Mouse (Mus musculus) forebrain, embryonic 11.5 days (tissue): ENCODE measurements around the gene Hils1. TPM values are rescaled to one million over a fixed set of nuclear protein-coding genes. Genes with fewer than 3 reads are reported as not detected.
A peak's percentile ranks its signal among the peaks of the same experiment; 100 is the strongest.
"Not testable (repeated sequence)": the region's sequence is repeated elsewhere in the genome, so short reads cannot be mapped to it uniquely, and the experiment has no call there.

ENCODE experiments used
- ATAC-seq: fragments of 200-750 bp; cut with Nextera tagmentation; replicated peaks from 2 replicates; pipeline ENCODE4 v1.8.0; 2017; ENCODE audit warnings: moderate TSS enrichment; ENCODE audit not compliant: low FRiP score
- DNase-seq: peaks from one replicate; pipeline ENCODE4 v3.0.0-alpha.2; 2017; ENCODE audit warnings: low spot score
- H3K27ac ChIP-seq: fragments of 300-500 bp; sonication (generic); 2 replicates; pipeline ENCODE4 v1.5.1; 2014; ENCODE audit warnings: low read depth, low read length
- H3K27me3 ChIP-seq: fragments of 300-500 bp; sonication (generic); 2 replicates; pipeline ENCODE4 v1.6.1; 2014; ENCODE audit warnings: mild to moderate bottlenecking, low read length, mixed read lengths; ENCODE audit not compliant: control insufficient read depth, insufficient read depth
- H3K36me3 ChIP-seq: fragments of 300-500 bp; sonication (generic); 2 replicates; pipeline ENCODE4 v1.6.1; 2014; ENCODE audit warnings: mild to moderate bottlenecking, low read length, moderate library complexity, mixed read lengths; ENCODE audit not compliant: control insufficient read depth, insufficient read depth
- H3K4me1 ChIP-seq: fragments of 300-500 bp; sonication (generic); replicated peaks from 2 replicates; pipeline ENCODE4 v1.6.1; 2014; ENCODE audit warnings: low read length, mixed read lengths; ENCODE audit not compliant: control insufficient read depth, insufficient read depth
- H3K4me2 ChIP-seq: fragments of 300-500 bp; sonication (generic); 2 replicates; pipeline ENCODE4 v1.6.1; 2014; ENCODE audit warnings: low read depth, mild to moderate bottlenecking, low read length, moderate library complexity, mixed read lengths; ENCODE audit not compliant: severe bottlenecking
- H3K4me3 ChIP-seq: fragments of 300-500 bp; sonication (generic); 2 replicates; pipeline ENCODE4 v1.5.1; 2014; ENCODE audit warnings: low read depth, low read length
- H3K9ac ChIP-seq: fragments of 300-500 bp; sonication (generic); 2 replicates; pipeline ENCODE4 v1.6.1; 2014; ENCODE audit warnings: low read length
- H3K9me3 ChIP-seq: fragments of 300-500 bp; sonication (generic); 2 replicates; pipeline ENCODE4 v1.6.1; 2016; ENCODE audit warnings: low read length, mixed read lengths; ENCODE audit not compliant: control insufficient read depth
- WGBS: fragments of 180-500 bp; shearing (Covaris S2); extraction: QIAGEN DNeasy Blood & Tissue Kit; methylation state at CpG from one replicate; pipeline ENCODE4 v1.1.7; 2014; 5-methylcytosine and 5-hydroxymethylcytosine counted together
- polyA plus RNA-seq: library from polyadenylated mRNA; unstranded; fragments of >200 nt; fragmentation: Nextera tagmentation; extraction: Ambion mirVana; gene quantifications from 2 replicates; pipeline ENCODE4 v1.2.1, GENCODE M21; 2014

The Hils1 gene
- polyA plus RNA-seq, 1 experiment from 2014 or later: not detected

DNA sequence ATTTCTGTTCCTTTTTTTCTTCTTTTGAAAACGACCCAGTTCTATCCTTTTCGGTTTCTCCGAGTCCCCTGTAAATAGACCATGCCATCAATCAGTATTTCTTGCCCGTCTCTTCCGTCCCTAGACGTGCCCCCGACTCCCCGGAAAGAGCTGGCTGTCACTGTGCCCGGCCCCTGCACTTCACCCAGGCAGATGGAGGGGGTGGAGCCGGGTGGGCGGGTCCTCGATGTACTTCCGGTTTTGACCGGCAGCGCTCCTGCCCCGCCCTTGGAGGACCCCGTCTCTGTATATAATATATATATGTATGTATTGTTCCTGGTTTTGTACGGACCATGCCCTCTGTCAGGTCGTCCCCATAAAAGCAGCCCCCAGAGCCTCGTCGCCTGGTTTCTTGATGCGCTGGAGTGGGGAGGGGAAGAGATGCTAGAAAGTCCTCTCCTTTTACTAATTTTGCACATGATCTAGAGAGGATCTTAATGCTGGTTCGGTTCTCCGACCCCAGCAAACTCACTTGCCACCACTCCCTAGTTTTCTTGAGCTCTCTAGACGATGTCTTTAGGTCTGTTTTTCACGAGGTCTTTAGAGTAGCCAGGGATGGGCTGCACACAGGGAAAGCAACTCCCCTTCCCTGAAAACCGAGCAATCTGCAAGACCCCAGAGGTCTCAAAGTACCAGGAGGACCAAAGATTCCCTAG lies 39.3 kb downstream of the Hils1 start:
- H3K4me3 ChIP-seq: peak overlapping the region; percentile 36
- DNase-seq (peak; percentile 92), ATAC-seq (peak; percentile 65)
- WGBS: 2% methylated on average over 27 of the region's 27 CpGs
- no peaks in the 10 kb centered on the region for H3K9me3 ChIP-seq
- H3K27me3 ChIP-seq: no peaks in the 10 kb centered on the region
- peaks cover 13% of the 10 kb centered on the region; the same call in 1 of the 2 replicates for H3K36me3 ChIP-seq
- H3K9ac ChIP-seq: peak overlapping the region; percentile 65
- H3K4me2 ChIP-seq: peak overlapping the region; percentile 85
- H3K4me1 ChIP-seq: peaks cover 16% of the 10 kb centered on the region
- H3K27ac ChIP-seq: peak overlapping the region; percentile 12; the same call in 1 of the 2 replicates

DNA sequence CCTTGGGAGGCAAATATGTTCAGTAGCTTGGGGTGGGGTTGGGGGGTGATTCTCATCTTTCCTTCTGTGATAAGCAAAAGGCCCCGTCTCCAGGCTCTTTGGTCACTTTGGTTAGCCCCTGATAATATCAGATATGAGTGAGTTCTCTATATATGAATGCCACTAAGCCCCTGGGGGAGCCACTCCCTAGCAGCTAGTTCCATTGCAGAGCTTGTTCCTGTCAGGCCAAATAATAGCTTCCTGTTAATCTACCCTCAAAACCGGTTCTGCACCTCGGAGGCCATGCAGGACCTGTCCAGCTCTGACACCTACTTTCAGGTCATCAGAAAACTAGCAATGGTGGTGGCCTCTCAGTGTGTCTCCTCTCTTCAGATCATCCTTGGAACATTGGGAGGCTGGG lies 40.0 kb downstream of the Hils1 start:
- Histone ChIP-seq H3K4me1 (peaks cover 19% of the 10 kb centered on the region), H3K36me3 (peaks cover 9% of the 10 kb centered on the region; the same call in 1 of the 2 replicates), H3K9me3 (no peaks in the 10 kb centered on the region), H3K9ac (no peak overlapping the region), H3K4me2 (peak overlapping the region; percentile 85; the same call in 1 of the 2 replicates), H3K27ac (no peak overlapping the region; the same call in 1 of the 2 replicates), H3K4me3 (no peak overlapping the region), H3K27me3 (no peaks in the 10 kb centered on the region)
- 80% methylated on average over 3 of the region's 3 CpGs for WGBS
- no peak for DNase-seq
- no peak for ATAC-seq

DNA sequence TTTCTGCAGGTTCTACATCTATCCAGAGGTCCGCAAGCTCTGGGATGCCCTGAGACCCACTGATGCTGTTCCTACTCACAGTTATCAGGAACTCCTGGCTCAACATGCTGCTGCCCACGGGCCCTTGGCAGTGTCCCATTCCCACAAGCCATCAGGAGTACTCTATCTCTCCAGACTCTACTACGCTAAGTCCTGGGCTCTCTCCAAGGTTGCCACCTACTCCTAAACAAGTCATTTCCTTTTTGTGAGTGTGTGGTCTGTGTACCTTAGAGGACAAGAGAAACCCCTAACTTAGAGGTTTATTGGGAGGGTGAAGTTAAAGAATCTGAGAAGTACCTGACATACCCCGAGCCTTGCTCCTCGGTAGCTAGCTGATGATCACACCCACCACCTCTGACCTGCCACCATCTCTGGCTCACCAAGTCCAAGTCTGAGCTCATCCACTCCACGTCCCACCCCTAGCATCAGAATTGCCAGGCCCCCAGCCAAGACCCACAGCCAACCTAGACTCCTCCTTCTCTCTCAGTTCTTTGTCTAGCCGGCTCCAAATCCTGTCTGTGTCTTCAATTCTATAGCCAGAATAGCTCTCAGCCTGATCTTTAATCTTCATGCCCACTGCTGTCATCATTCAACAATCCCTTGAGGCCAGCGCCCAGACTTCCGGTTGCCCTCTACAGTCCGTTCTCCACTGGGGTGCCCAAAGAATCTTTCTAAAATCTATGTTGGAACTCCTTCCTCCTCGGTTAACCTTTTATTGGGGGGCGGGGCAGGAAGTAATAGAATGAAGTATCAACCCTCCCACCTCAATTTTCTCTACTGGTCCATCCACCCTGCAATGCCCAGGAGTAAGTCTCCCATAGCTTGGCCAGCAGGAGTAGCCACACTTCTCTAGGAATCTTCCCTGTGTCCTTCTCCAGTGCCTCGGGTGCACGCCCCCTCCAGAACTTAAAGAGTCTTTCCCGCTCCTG lies 41.6 kb downstream of the Hils1 start:
- H3K9ac ChIP-seq: peak overlapping the region; percentile 98
- H3K36me3 ChIP-seq: peaks cover 2% of the 10 kb centered on the region; the same call in 1 of the 2 replicates
- ATAC-seq (peak; percentile 43), DNase-seq (no peak)
- H3K27ac ChIP-seq: peak overlapping the region; percentile 93
- peak overlapping the region; percentile 77 for H3K4me2 ChIP-seq
- no peaks in the 10 kb centered on the region for H3K27me3 ChIP-seq
- H3K4me1 ChIP-seq: peaks cover 21% of the 10 kb centered on the region
- H3K9me3 ChIP-seq: no peaks in the 10 kb centered on the region
- 38% methylated on average over 15 of the region's 15 CpGs for WGBS
- H3K4me3 ChIP-seq: peak overlapping the region; percentile 85

DNA sequence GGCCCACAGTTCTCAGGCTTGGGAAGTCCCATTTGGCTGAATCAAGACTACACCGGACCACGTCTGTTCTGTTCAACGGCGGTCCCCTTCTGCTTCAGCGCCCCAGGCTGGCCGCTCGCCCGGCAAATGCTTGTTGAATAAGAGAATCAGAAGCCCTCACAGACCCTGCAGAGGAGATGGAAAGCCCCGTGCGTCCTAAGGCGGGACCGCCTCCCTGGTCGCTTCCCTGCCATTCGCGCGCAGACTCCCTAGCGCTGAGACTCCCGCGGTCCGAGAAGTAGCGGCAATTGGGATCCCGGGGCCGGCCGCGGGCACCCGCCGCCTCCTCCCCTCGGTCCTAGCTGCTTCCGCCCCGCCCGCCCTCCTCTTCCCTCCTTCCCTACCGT lies 42.2 kb downstream of the Hils1 start, which contains the start of gene Samd14:
TSS of gene Samd14 (plus strand) at position 251 of the 386 bp plus-strand sequence.
- peak; percentile 79 for ATAC-seq

DNA sequence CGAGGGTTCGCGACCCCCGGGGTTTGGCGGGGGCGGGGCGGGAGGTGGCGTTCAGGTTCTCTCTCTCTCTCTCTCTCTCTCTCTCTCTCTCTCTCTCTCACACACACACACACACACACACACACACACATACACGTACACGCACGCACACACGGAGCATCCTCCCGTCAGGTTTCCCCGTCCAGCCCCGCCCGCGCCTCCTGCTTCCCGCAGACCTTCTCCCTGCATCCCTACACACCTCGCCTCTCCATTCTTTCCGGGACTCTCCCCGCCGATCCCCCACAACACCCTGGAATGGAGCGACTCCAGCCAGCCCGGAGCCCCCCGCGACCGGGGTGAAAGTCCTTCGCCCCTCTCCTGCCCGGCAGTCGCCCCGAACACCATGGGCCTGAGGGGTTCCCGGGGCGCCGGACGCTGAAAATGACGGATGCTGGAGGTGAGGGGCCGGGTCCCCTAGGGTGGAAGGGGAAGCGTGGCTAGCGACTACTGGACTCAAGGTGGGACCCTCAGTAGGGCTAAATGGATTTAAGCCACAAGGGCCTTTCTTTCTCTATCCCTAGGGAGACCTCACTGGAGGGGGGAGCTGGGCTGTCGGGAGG lies 42.8 kb downstream of the Hils1 start:
- WGBS: under 1% methylated on average over 37 of the region's 40 CpGs

More for the DNA sequence above, 42.2 kb downstream of the Hils1 start, which contains the start of gene Samd14:
- WGBS: under 1% methylated on average over 31 of the region's 32 CpGs
- Histone ChIP-seq H3K4me2 (peak within 1 kb of the TSS; percentile 77), H3K9me3 (no peaks in the 10 kb centered on the region), H3K36me3 (peaks cover 2% of the 10 kb centered on the region; the same call in 1 of the 2 replicates), H3K4me1 (peaks cover 22% of the 10 kb centered on the region), H3K27me3 (no peaks in the 10 kb centered on the region), H3K27ac (peak within 1 kb of the TSS; percentile 93), H3K4me3 (peak within 1 kb of the TSS; percentile 85), H3K9ac (peak within 1 kb of the TSS; percentile 98)
- DNase-seq: peak; percentile 92

DNA sequence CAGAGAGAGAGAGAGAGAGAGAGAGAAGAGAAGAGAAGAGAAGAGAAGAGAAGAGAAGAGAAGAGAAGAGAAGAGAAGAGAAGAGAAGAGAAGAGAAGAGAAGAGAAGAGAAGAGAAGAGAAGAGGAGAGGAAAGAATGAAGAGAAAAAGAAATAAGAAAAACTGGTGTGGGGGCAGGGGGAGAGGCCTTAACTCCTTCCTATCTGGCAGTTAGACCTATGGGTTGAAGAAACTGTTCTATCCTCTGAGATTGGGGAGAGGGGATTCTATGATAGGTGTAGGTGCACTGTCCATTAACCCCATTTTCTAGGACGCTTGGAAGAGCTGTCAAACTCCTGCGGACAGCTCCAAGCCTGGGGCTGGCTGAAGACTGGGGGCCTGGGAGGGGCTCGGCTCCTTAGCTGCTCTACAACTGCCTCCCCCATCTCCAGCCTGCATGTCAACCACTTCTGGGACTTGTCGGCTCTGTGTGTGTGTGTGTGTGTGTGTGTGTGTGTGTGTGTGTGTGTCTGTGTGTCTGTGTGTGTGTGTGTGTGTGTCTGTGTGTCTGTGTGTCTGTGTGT lies 43.5 kb downstream of the Hils1 start:
- H3K36me3 ChIP-seq, H3K9me3 ChIP-seq, DNase-seq, ATAC-seq, H3K27me3 ChIP-seq: not testable (repeated sequence)
- WGBS: 8% methylated on average over 3 of the region's 4 CpGs
- Histone ChIP-seq H3K4me1 (peaks cover 22% of the 10 kb centered on the region), H3K27ac (peak overlapping the region; percentile 28; the same call in 1 of the 2 replicates), H3K4me3 (peak overlapping the region; percentile 85), H3K4me2 (peak overlapping the region; percentile 77), H3K9ac (peak overlapping the region; percentile 98)

More for the DNA sequence above, 42.8 kb downstream of the Hils1 start:
- Histone ChIP-seq H3K9me3 (no peaks in the 10 kb centered on the region), H3K27ac (peak overlapping the region; percentile 93), H3K36me3 (peaks cover 2% of the 10 kb centered on the region; the same call in 1 of the 2 replicates), H3K27me3 (no peaks in the 10 kb centered on the region), H3K4me1 (peaks cover 22% of the 10 kb centered on the region), H3K9ac (peak overlapping the region; percentile 98), H3K4me3 (peak overlapping the region; percentile 85), H3K4me2 (peak overlapping the region; percentile 77)
- ATAC-seq (peak; percentile 39), DNase-seq (no peak)

DNA sequence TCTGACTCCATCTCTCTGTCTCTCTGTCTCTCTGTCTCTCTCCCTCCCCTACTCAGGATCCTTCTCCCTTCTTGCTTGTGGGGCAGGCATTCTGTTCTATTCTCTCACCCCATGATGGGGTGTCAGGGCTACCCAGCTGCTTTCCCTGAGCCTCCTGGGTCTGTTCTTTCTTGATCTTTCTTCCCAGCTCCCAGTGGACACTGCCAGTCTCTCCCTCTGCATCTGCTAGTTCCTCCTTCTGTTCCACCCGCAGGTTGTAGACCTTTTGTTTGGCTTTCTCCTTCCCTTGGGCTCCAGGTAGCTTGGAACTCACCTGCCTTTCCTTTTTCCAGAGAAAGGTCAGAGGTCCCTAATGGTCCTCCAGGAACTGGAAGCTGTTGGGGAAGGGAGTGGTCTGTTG lies 44.0 kb downstream of the Hils1 start:
- Histone ChIP-seq H3K27me3 (no peaks in the 10 kb centered on the region), H3K4me1 (peaks cover 22% of the 10 kb centered on the region), H3K9me3 (no peaks in the 10 kb centered on the region), H3K9ac (peak overlapping the region; percentile 98), H3K27ac (no peak overlapping the region; the same call in 1 of the 2 replicates), H3K4me2 (peak overlapping the region; percentile 77), H3K4me3 (peak overlapping the region; percentile 85), H3K36me3 (no peaks in the 10 kb centered on the region; the same call in 1 of the 2 replicates)
- DNase-seq: no peak
- ATAC-seq: no peak
- 60% methylated on average over 1 of the region's 1 CpGs for WGBS
